Mouse (Mus musculus) adrenal gland, adult 18-20 months (tissue): ENCODE measurements around the gene Camta1. TPM values are rescaled to one million over a fixed set of nuclear protein-coding genes. Genes with fewer than 3 reads are reported as not detected.
"Not testable (repeated sequence)": the region's sequence is repeated elsewhere in the genome, so short reads cannot be mapped to it uniquely, and the experiment has no call there.

Source experiments
- DNase-seq, 2 experiments: peaks; one replicate each; pipeline ENCODE4 v3.0.0; 2021 to 2022; ENCODE audit warnings: low spot score in 2 of 2
- total RNA-seq, 2 experiments: library from RNA; stranded (reverse); gene quantifications; 1 replicate in 1 of 2; 2 replicates in 1 of 2; pipeline ENCODE4 v1.2.3; 2021

Gene Camta1
- total RNA-seq, 2 experiments from 2014 or later, result 37.2 to 38.2 TPM

- no peak for DNase-seq
Observed at GRCm38 (mm10) chr4:150887903-150888302, 973.8 kb downstream of the Camta1 start.

GRCm38 (mm10) chr4:150882632-150883031 is 979.0 kb downstream of the Camta1 start:
- no peak for DNase-seq

- no peak for DNase-seq
Observed at GRCm38 (mm10) chr4:150880364-150880763, 981.3 kb downstream of the Camta1 start.

- no peak for DNase-seq
Observed at GRCm38 (mm10) chr4:150879631-150880030, 982.0 kb downstream of the Camta1 start.

GRCm38 (mm10) chr4:150875393-150875792 is 986.3 kb downstream of the Camta1 start:
- no peak for DNase-seq

- not testable (repeated sequence) for DNase-seq
Observed at GRCm38 (mm10) chr4:150874416-150874815, 987.3 kb downstream of the Camta1 start.

GRCm38 (mm10) chr4:150872681-150873080 is 989.0 kb downstream of the Camta1 start:
- no peak for DNase-seq

GRCm38 (mm10) chr4:150872139-150872651 is 989.5 kb downstream of the Camta1 start:
- DNase-seq, result peak; percentile 36 to 39

GRCm38 (mm10) chr4:150871392-150872138 is 990.1 kb downstream of the Camta1 start:
- DNase-seq, result peak; percentile 51 to 52

GRCm38 (mm10) chr4:150870963-150871391 is 990.7 kb downstream of the Camta1 start:
- peak in 1 of 2 experiments; percentile 15 for DNase-seq

- peak; percentile 44 to 47 for DNase-seq
Observed at GRCm38 (mm10) chr4:150869276-150870197, 992.1 kb downstream of the Camta1 start.

- no peak for DNase-seq
Observed at GRCm38 (mm10) chr4:150868859-150869258, 992.8 kb downstream of the Camta1 start.

- DNase-seq, result no peak
Observed at GRCm38 (mm10) chr4:150868161-150868560, 993.5 kb downstream of the Camta1 start.

Other genes starting within 250 kb of the Camta1 start
- 10 to 100 TPM; 78.1 to 88.9 TPM for gene Dnajc11, start 71.8 kb upstream of the Camta1 start, total RNA-seq
- 10 to 100 TPM; 18.2 to 19.9 TPM for gene Thap3, start 127.1 kb upstream of the Camta1 start, total RNA-seq
- 10 to 100 TPM; 12.4 to 13.2 TPM for gene Phf13, start 134.4 kb upstream of the Camta1 start, total RNA-seq
- 10 to 100 TPM; 18.3 to 28.2 TPM for gene Klhl21, start 146.9 kb upstream of the Camta1 start, total RNA-seq
- gene Zbtb48, start 165.8 kb upstream of the Camta1 start, total RNA-seq, result 1 to 10 TPM; 8.3 to 8.9 TPM
- gene Tas1r1, start 176.7 kb upstream of the Camta1 start, total RNA-seq, result not detected
- 10 to 100 TPM; 23.6 to 33.5 TPM for gene Nol9, start 177.4 kb upstream of the Camta1 start, total RNA-seq
- 10 to 100 TPM in 1 of 2 experiments, 1 to 10 TPM in 1; 7.3 to 12.0 TPM for gene Plekhg5, start 210.6 kb upstream of the Camta1 start, total RNA-seq